Mouse (Mus musculus) myocyte (in vitro differentiated cells): ENCODE measurements at regions not wholly inside any gene's neighbourhood (a gene's known extent, or its start where the extent isn't known, plus 50 kb on each side); places are given as distances from the start of the nearest gene placed in this dataset.
A peak's percentile ranks its signal among the peaks of the same experiment; 100 is the strongest.

Experiments
- H3K27me3 ChIP-seq: one replicate; pipeline ENCODE4 v1.6.1; 2011; ENCODE audit not compliant: control insufficient read depth, insufficient read depth, insufficient read length
- H3K36me3 ChIP-seq: one replicate; pipeline ENCODE4 v1.6.1; 2011; ENCODE audit not compliant: control insufficient read depth, insufficient read depth
- H3K4me2 ChIP-seq: one replicate; pipeline ENCODE4 v1.6.1; 2011; ENCODE audit warnings: low read depth, control low read depth
- H3K4me3 ChIP-seq: one replicate; pipeline ENCODE4 v1.5.1; 2011; ENCODE audit warnings: mild to moderate bottlenecking, control low read depth, moderate library complexity
- H3K79me2 ChIP-seq: one replicate; pipeline ENCODE4 v1.6.1; 2011; ENCODE audit not compliant: control insufficient read depth, insufficient read depth
- H3ac ChIP-seq: one replicate; pipeline ENCODE4 v1.6.1; 2011; ENCODE audit not compliant: control insufficient read depth, insufficient read length
- CEBPB ChIP-seq: IDR thresholded peaks from 2 replicates; pipeline ENCODE4 v1.6.1; 2011; ENCODE audit warnings: mild to moderate bottlenecking, moderate library complexity; ENCODE audit not compliant: poor library complexity, insufficient read depth, severe bottlenecking
- E2F4 ChIP-seq: IDR thresholded peaks from one replicate; pipeline ENCODE4 v1.6.1; 2011; ENCODE audit warnings: mild to moderate bottlenecking, control low read depth, moderate library complexity; ENCODE audit not compliant: insufficient read depth
- MAX ChIP-seq: IDR thresholded peaks from one replicate; pipeline ENCODE4 v1.6.1; 2011; ENCODE audit warnings: low read depth, mild to moderate bottlenecking, control low read depth
- MYOD1 ChIP-seq, 3 experiments: IDR thresholded peaks; one replicate each; pipeline ENCODE4 v1.6.1; 2011; ENCODE audit warnings: control low read depth in 2 of 3, low read depth in 2 of 3, mild to moderate bottlenecking in 2 of 3, moderate library complexity in 1 of 3; ENCODE audit not compliant: insufficient read length in 2 of 3, control insufficient read depth in 1 of 3
- MYOG ChIP-seq, 3 experiments: IDR thresholded peaks; one replicate each; pipeline ENCODE4 v1.6.1; 2011; ENCODE audit warnings: control low read depth in 2 of 3, low read depth in 2 of 3, mild to moderate bottlenecking in 2 of 3; ENCODE audit not compliant: insufficient read length in 2 of 3, control insufficient read depth in 1 of 3, insufficient read depth in 1 of 3
- POLR2A ChIP-seq: IDR thresholded peaks from one replicate; pipeline ENCODE4 v1.6.1; 2011; ENCODE audit warnings: low read depth, mild to moderate bottlenecking, control low read depth, moderate library complexity; ENCODE audit not compliant: insufficient read length
- POLR2AphosphoS2 ChIP-seq: IDR thresholded peaks from one replicate; pipeline ENCODE4 v1.6.1; 2011; ENCODE audit warnings: low read depth, control low read depth; ENCODE audit not compliant: insufficient read length
- REST ChIP-seq: IDR thresholded peaks from one replicate; pipeline ENCODE4 v1.6.1; 2011; ENCODE audit warnings: mild to moderate bottlenecking, control low read depth, moderate library complexity; ENCODE audit not compliant: insufficient read depth, insufficient read length
- SRF ChIP-seq: IDR thresholded peaks from one replicate; pipeline ENCODE4 v1.6.1; 2011; ENCODE audit warnings: low read depth; ENCODE audit not compliant: control insufficient read depth, insufficient read length
- TCF12 ChIP-seq: IDR thresholded peaks from one replicate; pipeline ENCODE4 v1.6.1; 2011; ENCODE audit warnings: mild to moderate bottlenecking, control low read depth; ENCODE audit not compliant: poor library complexity, insufficient read depth, severe bottlenecking
- TCF3 ChIP-seq: IDR thresholded peaks from one replicate; pipeline ENCODE4 v1.6.1; 2011; ENCODE audit warnings: low read depth, control low read depth; ENCODE audit not compliant: insufficient read length
- USF1 ChIP-seq: IDR thresholded peaks from one replicate; pipeline ENCODE4 v1.6.1; 2011; ENCODE audit warnings: low read depth, mild to moderate bottlenecking, control low read depth, moderate library complexity

DNA sequence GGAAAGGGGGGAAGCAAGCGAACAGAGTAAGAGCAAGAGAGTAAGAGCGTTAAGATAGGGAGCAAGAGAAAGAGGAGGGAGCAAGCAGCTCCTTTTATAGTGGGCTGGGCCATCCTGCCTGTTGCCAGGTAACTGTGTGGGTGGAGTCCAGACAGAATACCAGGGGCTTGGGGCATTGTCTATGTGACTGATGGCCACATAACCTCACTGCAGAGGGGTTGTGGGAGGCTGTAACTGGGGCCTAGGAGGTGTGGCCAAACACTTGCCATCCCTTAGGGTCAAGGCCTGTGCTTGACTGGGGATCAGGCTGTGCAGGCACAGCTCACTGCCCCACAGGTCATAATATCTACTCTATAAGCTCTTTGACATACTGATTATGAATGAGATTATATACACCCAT, 76.2 kb upstream of the Abca1 start:
- no peak overlapping the region for H3K4me3 ChIP-seq
- H3K79me2 ChIP-seq: no peaks in the 10 kb centered on the region

DNA sequence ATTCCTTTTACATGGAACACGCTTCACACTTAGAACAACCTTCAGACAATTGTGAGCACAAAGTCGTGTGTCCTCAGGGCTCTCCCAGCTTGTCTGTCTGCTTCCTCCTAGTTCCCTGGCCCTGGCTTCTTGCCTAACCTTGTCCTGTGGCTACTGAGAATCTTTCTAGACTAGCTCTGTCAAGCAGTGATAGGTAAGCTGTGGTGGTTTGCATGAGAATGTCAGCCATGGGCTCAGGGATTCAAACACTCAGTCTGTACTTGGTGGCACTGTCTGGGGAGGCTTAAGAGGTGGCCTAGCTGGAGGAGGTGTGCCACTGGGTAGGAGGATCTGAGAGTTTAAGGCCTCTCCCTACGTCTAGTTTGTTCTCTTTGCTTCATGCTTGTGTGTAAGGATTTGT, 72.7 kb upstream of the Abca1 start:
- no peak overlapping the region for H3ac ChIP-seq
- no peak overlapping the region for H3K4me2 ChIP-seq
- H3K79me2 ChIP-seq: no peaks in the 10 kb centered on the region
- no peaks in the 10 kb centered on the region for H3K36me3 ChIP-seq
- no peak for TF ChIP-seq POLR2AphosphoS2
- TF ChIP-seq MYOD1 (IDR thresholded peaks at IDR 0.05; ENCODE audit: control insufficient read depth in 1 of 3, insufficient read length in 2 of 3, low read depth in 2 of 3): no peak
- no peak for TF ChIP-seq E2F4
- TF ChIP-seq MAX: no peak
- no peak overlapping the region for H3K4me3 ChIP-seq
- H3K27me3 ChIP-seq: no peaks in the 10 kb centered on the region

More for the DNA sequence above, 76.2 kb upstream of the Abca1 start:
- Histone ChIP-seq H3K27me3 (no peaks in the 10 kb centered on the region), H3K36me3 (no peaks in the 10 kb centered on the region), H3K4me2 (no peak overlapping the region), H3ac (no peak overlapping the region)
- TF ChIP-seq REST: no peak
- TF ChIP-seq CEBPB: no peak
- no peak for TF ChIP-seq E2F4
- no peak for TF ChIP-seq POLR2AphosphoS2
- TF ChIP-seq TCF3: no peak
- no peak for TF ChIP-seq POLR2A
- no peak for TF ChIP-seq TCF12
- no peak for TF ChIP-seq MAX

DNA sequence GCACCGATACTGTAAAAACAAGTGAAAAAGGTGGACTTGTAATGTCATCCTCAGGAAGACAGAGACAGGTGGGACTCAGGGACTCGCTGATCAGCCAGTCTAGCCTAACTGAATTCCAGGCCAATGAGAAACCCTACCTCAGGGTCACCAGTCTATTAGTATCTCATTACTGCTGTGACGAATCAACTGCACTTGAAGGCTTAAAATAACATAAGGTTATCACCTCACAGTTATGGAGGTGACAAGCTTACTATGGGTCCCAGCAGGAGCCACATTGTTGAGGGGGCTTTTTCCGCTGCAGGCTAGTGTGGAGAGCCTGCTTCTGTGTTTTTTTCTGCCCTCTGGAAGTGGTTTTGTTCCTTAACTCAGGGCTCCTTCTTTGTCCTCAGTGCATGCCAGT, 72.2 kb upstream of the Abca1 start:
- H3K4me3 ChIP-seq: no peak overlapping the region
- TF ChIP-seq MYOD1 (IDR thresholded peaks at IDR 0.05; ENCODE audit: control insufficient read depth in 1 of 3, insufficient read length in 2 of 3, low read depth in 2 of 3) (peak in 1 of 3 experiments; percentile 50), TCF3 (no peak)
- no peaks in the 10 kb centered on the region for H3K79me2 ChIP-seq
- H3K27me3 ChIP-seq: no peaks in the 10 kb centered on the region
- no peak overlapping the region for H3K4me2 ChIP-seq
- no peaks in the 10 kb centered on the region for H3K36me3 ChIP-seq
- no peak overlapping the region for H3ac ChIP-seq

DNA sequence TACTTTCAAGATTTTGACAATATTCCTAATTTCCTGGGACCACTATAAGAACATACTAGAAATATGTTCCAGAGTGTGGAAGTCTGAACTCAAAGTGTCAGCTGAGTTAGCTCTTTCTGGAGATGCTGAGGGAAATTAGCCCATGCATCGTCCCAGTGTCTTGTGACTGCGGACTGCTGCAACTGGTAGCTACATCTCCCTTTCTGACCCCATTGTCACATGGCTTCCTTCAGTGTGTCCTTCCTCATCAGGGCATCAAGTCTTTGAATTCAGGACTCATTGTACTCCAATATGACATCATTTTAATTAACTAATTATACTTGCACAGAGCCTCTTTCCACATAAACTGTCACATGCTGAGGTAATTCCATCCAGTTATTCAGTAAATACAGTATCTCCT, 71.4 kb upstream of the Abca1 start:
- Histone ChIP-seq H3K79me2 (no peaks in the 10 kb centered on the region), H3K4me3 (no peak overlapping the region), H3ac (no peak overlapping the region), H3K27me3 (no peaks in the 10 kb centered on the region), H3K4me2 (no peak overlapping the region), H3K36me3 (no peaks in the 10 kb centered on the region)
- TF ChIP-seq USF1 (no peak), MYOG (IDR thresholded peaks at IDR 0.05; ENCODE audit: control insufficient read depth in 1 of 3, insufficient read depth in 1 of 3, insufficient read length in 2 of 3, low read depth in 2 of 3) (no peak), E2F4 (no peak), MAX (no peak), REST (no peak), SRF (no peak), POLR2AphosphoS2 (no peak), POLR2A (no peak), TCF12 (no peak), CEBPB (no peak), TCF3 (no peak), MYOD1 (IDR thresholded peaks at IDR 0.05; ENCODE audit: control insufficient read depth in 1 of 3, insufficient read length in 2 of 3, low read depth in 2 of 3) (no peak)

DNA sequence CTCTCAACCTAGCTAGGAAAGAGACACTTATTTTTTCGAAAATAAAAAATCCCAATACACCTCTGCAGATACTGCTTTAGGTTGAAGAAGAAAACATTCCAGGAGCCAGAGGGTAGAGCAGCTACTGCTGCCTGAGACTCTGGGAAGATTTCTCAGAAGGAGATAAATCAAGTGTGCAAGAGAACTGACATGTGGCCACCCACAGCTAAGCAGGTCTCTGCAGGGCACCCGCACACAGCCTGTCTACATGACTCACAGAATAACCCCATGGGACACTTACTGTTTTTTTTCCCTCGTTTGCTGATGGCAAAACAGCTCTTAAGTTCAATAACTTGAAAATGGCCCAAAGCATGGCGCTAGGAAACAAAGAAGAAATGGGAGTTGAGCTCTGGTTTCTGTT, 68.7 kb upstream of the Abca1 start:
- H3K36me3 ChIP-seq: no peaks in the 10 kb centered on the region
- H3K27me3 ChIP-seq: no peaks in the 10 kb centered on the region
- H3ac ChIP-seq: no peak overlapping the region
- no peaks in the 10 kb centered on the region for H3K79me2 ChIP-seq
- H3K4me3 ChIP-seq: no peak overlapping the region
- peak; percentile 11; the same call in 1 of the 2 replicates for TF ChIP-seq CEBPB
- no peak for TF ChIP-seq SRF
- TF ChIP-seq MAX: no peak
- H3K4me2 ChIP-seq: peak overlapping the region; percentile 78

DNA sequence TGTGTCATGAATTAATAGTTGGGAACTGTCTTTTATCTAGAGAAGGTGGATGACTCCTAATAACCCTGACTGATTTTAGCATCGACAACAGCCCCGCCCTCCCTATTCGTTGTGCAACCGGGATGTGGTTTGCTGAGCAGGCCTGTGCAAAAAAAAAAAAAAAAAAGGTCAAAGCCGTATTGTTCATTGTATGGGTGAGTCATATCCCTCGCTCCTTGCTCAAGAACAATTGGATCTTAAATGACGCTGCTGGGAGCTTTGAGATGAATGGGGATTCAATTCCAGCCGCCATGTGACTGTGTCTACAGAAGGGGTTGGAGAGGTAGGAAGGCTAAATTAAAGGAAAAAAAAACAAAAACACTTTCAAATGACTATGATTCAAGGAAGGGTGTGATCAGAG, 68.1 kb upstream of the Abca1 start:
- Histone ChIP-seq H3K36me3 (no peaks in the 10 kb centered on the region), H3K4me2 (peak overlapping the region; percentile 78), H3K27me3 (no peaks in the 10 kb centered on the region), H3K79me2 (no peaks in the 10 kb centered on the region), H3ac (no peak overlapping the region), H3K4me3 (no peak overlapping the region)
- peak; percentile 20 for TF ChIP-seq MAX
- TF ChIP-seq USF1: peak; percentile 86
- no peak for TF ChIP-seq TCF12
- TF ChIP-seq POLR2A: no peak
- peak; percentile 98 for TF ChIP-seq CEBPB
